Mouse (Mus musculus): ENCODE data around the gene H2-Ab1.

H2-Ab1 gene

DNA sequence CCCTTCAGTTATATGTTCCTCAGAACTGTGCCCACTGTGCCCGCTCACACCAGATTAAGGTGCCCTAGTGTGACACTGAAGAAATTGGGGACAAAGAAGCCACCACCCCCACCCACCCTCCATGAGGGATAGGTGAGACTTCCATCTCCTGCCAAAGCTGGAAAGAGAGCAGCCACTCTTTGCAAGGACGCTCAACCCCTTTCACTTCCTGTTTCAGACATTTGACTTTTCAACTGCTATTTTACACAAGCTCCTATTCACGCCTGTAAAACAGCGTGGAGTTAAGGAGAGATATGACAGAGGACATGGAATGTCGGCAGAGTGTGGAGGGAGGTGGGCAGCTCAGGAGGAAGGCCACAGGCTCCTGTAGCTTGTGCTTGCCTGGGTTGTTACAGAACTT lies 29.0 kb downstream of the H2-Ab1 start:
- DNase-seq: no peak

- no peak for DNase-seq
Observed at GRCm38 (mm10) chr17:34286999-34287398, 29.5 kb downstream of the H2-Ab1 start.

GRCm38 (mm10) chr17:34287648-34288047 lies 30.2 kb downstream of the H2-Ab1 start, which contains the start of gene H2-Aa:
TSS of gene H2-Aa (minus strand) at chr17:34287823.
- DNase-seq: peak; percentile 91

DNA sequence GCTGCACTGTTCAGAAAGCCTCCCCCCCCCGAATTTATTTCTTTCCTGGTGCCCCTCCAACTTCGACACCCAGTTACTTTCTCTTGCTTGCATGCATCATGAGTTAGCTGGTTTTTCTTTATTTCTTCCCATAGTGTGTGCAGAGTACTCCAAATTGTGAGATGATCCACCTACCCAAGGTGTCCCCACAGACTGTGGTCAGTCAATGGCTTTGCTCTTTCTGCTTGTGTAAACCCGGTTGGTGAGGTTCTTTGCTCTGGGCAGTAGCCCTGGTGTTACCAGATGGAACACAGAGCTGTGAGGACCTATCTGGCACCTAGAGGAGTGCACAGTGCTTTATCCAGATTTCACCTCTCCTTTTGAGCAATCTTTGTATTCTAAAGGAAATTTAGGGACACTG lies 30.6 kb downstream of the H2-Ab1 start:
- no peak for DNase-seq

DNA sequence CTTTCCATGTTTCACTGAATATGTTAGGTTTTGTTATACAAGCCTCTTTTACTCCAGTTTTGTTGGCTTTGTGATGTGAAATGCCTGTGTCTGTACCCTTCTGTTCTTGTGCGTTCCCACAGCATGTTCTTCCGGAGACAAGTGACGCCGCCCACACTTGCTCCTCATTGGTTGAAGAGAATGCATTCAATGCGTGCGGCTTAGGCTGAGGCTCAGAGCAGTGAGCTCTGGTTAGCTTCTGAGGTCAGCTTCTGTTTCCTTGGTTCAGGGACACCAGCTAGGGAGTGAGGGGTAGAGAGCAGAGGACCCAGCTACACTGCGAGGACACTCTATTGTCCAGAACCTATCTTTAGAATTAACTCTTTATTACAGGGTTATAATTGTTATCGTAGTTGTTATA lies 34.1 kb downstream of the H2-Ab1 start:
- peak; percentile 83 for DNase-seq

DNA sequence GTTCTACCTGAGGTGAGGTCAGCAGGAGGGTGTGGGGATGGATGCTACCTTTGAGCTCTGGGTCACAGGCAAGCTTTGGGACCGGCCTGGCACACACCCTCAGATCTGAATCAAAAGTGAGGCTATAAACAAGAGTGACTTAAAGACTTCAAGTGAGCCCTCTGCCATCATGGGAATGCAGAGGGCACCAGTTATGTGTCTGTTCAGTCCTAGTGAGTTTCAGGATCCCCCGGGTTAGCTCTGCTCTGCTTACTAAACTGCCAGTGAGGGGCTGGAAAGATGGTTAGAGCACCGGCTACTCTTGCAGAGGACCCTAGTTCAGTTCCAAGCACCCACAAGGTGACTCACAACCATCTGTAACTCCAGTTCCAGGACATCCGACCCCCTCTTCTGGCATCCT lies 35.1 kb downstream of the H2-Ab1 start:
- no peak for DNase-seq

GRCm38 (mm10) chr17:34293533-34293932 lies 36.0 kb downstream of the H2-Ab1 start:
- DNase-seq: no peak

GRCm38 (mm10) chr17:34294249-34294648 lies 36.8 kb downstream of the H2-Ab1 start:
- DNase-seq: no peak

DNA sequence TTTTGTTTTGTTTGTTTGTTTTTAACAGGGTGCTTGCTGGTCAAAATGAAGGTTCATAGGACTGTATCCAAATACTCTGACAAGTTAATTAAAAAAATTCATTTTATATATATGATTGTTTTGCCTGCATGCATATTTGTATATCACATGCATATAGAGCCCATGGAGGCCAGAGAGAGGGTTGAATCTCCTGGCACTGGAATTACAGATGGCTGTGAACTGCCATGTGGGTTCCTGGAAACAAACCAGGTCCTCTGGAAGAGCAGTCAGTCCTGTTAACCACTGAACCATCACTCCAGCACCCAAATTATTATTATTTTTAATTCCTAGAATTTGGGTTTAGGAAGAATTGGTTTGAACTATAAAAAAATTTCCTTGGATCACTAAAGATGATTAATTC lies 37.8 kb downstream of the H2-Ab1 start:
- DNase-seq: no peak

- peak; percentile 79 for DNase-seq
Observed at GRCm38 (mm10) chr17:34295891-34296794, 38.7 kb downstream of the H2-Ab1 start.

DNA sequence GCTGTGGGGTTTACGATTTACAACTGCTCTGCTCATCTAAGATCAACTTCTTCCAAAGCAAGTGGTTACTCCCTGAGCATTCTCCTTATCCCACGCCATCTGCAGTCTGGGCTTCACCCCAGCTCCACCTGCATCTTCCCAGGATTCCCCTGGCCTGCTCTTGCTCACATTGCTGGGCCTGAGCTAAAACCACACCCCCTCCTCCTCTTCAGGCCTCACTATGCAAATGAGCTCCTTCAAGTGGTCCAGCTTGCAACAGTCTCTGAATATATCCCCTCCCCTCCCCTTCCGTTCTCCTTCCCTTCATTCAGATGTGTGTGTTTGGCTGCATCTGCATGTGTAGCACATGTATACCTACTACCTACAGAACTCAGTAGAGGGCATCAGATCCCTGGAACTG lies 41.9 kb downstream of the H2-Ab1 start:
- no peak for DNase-seq

- no peak for DNase-seq
Observed at GRCm38 (mm10) chr17:34300071-34300470, 42.6 kb downstream of the H2-Ab1 start.

DNA sequence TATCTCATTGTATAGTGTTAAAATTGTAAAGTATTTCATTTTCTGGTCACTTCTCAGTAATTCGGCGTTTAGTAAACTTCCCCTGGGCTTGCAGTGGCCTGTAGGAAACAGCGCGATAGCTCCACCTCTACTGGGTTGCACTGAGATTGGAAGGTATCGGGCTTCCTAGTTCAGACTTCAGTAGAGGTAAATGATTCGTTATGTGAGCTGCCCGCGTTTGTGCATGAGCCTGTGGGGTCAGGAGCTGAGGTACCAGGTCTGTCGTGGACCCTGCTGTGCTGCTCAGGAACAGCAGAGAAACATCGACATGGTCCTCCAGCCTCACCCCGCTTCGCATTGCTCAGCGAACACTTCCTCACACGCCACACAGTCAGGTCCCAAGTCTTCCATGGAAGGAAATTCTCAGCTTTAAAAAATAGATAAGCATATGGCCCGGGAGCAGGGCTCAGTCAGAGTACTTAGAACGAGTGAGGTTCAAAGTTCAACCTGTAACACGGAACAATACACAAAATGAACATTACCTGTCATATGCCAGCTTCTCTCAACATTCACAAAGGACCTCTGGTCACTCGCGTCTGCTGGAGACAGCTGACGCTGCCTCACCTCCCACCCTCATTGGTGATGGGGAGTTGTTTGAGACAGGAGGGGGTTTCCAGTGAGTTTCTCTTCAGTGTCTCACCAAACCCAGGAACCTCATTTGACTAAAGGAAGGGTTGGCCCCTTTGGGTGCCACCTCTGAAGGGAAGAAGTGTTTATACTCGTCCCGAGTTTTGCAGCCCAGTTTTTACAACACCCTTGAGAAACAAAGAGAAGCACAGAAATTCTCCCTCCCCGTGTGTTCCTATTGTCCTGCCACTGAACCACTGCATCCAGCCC lies 43.4 kb downstream of the H2-Ab1 start:
- no peak for DNase-seq

DNA sequence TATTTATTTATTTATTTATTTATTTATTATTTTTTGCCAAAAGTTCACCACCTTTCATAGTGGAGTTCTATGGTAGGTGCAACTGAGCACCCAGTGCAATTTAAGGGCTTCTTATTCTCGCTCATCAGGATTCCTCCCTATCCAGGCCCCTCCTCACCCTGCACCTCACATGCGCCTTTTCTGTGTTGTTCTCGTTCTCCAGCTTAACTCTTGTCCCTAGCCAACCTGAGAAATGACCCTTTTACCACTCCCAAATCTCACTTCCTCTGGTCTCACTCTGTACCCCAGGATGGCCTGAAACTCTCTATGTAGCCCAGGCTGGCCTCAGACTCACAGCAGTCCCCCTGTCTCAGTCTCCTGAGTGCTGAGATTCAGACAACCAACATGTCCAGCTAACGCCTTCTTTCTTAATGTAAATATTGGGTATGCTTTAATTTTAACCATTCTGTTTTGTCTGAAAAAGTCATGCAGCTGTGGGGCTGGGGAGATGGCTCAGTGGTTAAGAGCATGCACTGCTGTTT lies 44.2 kb downstream of the H2-Ab1 start:
- DNase-seq: no peak

DNA sequence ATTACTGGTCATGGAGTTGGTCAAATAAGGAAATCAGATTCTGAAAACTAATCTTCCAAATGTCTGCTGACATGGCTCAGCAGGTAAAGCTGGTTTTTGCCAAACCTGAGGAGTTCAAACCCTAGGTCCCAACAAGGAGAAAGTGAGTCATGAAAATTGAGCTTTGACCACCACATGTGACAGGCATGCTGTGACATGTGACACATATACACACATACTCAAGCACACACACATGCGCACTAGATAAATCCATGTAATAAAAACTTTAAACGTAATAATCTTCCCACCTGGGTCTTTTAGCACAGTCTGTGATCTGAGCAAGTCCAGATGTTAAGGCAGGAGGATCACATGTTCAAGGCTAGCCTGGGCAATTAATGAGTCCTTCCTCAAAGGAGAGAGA lies 46.3 kb downstream of the H2-Ab1 start:
- no peak for DNase-seq

GRCm38 (mm10) chr17:34304751-34305150 lies 47.3 kb downstream of the H2-Ab1 start:
- peak; percentile 83 for DNase-seq

GRCm38 (mm10) chr17:34305380-34306030 lies 48.0 kb downstream of the H2-Ab1 start, which contains the start of gene H2-Eb1:
TSS of gene H2-Eb1 (plus strand) at chr17:34305867.
- DNase-seq: peak; percentile 93

DNA sequence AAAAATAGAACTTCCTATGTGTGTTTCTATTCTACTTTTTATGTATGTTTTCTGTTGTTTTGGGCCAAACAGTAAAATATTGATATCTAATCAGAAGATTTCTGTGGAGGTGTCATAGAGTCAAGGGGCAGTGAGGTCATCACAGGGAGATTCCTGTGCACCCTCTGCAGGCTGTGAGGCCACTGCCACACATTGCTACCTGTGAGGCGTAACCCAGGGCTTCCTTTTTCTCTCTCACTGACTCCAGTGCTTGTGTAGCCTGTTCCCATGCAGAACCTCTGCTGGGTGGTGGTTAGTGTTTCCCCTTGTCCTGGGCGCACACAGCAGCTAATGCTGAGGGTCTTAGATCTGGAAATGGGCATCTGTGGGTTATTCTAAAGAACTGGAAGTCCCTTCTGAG lies 48.9 kb downstream of the H2-Ab1 start:
- DNase-seq: no peak

DNA sequence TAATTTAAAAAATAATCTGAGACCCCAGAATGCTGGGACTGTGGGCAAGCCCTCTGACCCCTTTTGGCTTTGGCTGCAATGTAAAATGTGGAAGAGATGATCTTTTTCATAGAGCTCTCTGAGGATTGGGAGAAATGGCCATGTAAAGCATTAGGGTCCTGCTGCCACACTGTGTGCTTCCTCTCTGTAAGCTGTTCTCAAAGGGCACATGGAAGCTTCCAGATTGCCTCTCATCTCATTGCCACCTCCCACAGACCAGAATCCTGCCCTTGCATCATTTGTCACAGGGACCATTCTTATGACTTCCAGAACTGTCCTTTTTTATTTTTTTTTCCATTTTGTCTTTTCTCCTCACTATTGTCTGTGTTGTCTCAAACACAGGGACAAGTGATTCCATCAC lies 49.7 kb downstream of the H2-Ab1 start:
- no peak for DNase-seq

DNA sequence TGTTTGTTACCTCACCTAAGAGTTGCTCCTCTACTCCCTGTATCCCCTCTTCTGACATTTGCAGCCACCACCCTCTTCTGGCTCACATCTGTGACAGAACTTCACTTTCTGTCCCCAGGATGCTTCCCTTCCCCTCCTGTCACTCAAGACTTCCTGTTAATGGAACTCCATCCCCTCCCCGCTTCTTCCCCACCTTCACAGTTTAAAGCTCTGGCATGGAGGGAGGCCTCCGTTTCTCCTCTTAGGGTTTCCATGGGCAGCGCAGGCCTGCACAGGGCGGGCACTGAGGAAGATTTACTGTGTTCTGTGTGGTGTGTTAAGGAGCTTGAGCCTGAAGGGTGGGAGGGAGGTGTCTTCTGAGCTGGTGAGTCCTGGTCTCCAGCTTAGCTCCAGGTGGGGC lies 50.7 kb downstream of the H2-Ab1 start:
- no peak for DNase-seq

DNA sequence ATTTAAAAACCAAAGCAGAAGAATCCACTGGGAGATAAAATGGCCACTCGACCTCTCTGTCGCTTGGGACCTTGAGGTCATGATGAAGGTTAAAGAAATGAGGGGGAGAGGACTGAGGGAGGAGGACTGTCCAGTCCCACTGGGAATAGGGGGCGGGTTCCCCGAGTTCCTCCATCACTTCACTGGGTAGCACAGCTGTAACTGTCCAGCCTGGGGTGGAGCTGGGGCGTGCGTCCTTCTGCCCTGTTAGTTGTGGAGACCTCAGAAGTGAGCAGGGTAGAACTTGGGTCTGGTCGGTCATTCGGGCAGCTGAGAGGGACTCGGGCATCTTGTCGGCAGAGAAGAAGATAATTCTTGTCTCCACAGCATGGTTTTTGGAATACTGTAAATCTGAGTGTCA lies 51.7 kb downstream of the H2-Ab1 start:
- no peak for DNase-seq

GRCm38 (mm10) chr17:34309683-34310385 lies 52.3 kb downstream of the H2-Ab1 start:
- DNase-seq: peak; percentile 86
